Comparison of ENCODE assay signal across 18 mouse cellular contexts in the genomic region with DNA sequence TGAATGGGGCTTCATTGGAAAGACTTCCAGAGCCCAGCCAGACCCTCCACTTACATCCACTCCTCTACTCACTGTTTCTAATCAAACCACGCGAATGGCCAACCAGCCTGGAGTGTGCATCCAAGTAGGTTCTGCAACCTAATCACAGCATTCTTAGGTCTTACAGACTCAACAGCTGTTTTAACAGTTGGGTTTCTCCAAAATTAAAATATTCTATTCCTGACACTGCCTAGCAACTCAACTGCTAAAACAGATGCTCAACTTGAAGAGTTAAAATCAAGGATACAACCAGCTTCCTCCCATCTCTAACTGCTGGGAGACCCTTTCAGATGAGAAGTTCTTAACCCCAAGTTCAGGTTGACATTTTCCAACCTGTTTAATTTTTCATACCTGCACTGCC.
"Had no signal": no experiment of that assay in that cellular context is flagged by ENCODE, and none has a peak within 500 bp of the region (broad histone marks: within the 10 kb centered on the region; RNA-seq: fewer than 3 reads in every experiment).

No protein-coding gene starts in this region.

- H3K27me3 ChIP-seq: intestine, embryonic 15.5 days; kidney, embryonic 15.5 days; liver, embryonic 13.5 days; megakaryocyte, embryonic 14.5 days; neural tube, embryonic 12.5 days; neural tube, embryonic 15.5 days had no signal

- H3K4me2 ChIP-seq: intestine, embryonic 15.5 days; kidney, embryonic 15.5 days; liver, embryonic 13.5 days; neural tube, embryonic 12.5 days; neural tube, embryonic 15.5 days had no signal

- H3K4me1 ChIP-seq: neural tube, embryonic 12.5 days; neural tube, embryonic 15.5 days had no signal

- ATAC-seq: intestine, embryonic 15.5 days had no signal

- H3K9ac ChIP-seq: intestine, embryonic 15.5 days; kidney, embryonic 15.5 days; liver, embryonic 13.5 days; neural tube, embryonic 12.5 days; neural tube, embryonic 15.5 days had no signal

- H3K9me3 ChIP-seq: intestine, embryonic 15.5 days; kidney, embryonic 15.5 days; liver, embryonic 13.5 days; neural tube, embryonic 12.5 days; neural tube, embryonic 15.5 days had no signal

- H3K36me3 ChIP-seq: intestine, embryonic 15.5 days; kidney, embryonic 15.5 days; liver, embryonic 13.5 days; midbrain, embryonic 10.5 days; neural tube, embryonic 12.5 days; neural tube, embryonic 15.5 days had no signal

- DNase-seq: kidney, adult 11 months; kidney, adult 8-10 months; kidney, postnatal 10 days; kidney, postnatal 36 days; liver, embryonic 13.5 days; lung, adult 2 months; lung, postnatal 14 days; midbrain, embryonic 14.5 days; right cerebral cortex, adult 18-20 months; thymus, adult 2 months; thymus, postnatal 14 days; thymus, postnatal 4 days had no signal

- H3K27ac ChIP-seq: intestine, embryonic 15.5 days; kidney, embryonic 15.5 days; liver, embryonic 13.5 days; midbrain, embryonic 10.5 days; neural tube, embryonic 12.5 days; neural tube, embryonic 15.5 days had no signal

- H3K4me3 ChIP-seq: intestine, embryonic 15.5 days; kidney, embryonic 15.5 days; liver, embryonic 13.5 days; megakaryocyte, embryonic 14.5 days; midbrain, embryonic 10.5 days; neural tube, embryonic 12.5 days; neural tube, embryonic 15.5 days had no signal
